Mouse (Mus musculus) MEL (cell line): ENCODE results near the gene Hspb1.

Experiments
- CHD2 ChIP-seq: IDR thresholded peaks from 2 replicates; pipeline ENCODE4 v1.6.1; 2011; ENCODE audit warnings: low read length, improper control_type of control experiment
- CTCF ChIP-seq, 3 experiments: IDR thresholded peaks in 2 of 3; conservative IDR thresholded peaks in 1 of 3; 2 replicates each; pipeline ENCODE4 v1.5.1; 2011 to 2012; ENCODE audit warnings: low read length in 3 of 3, low read depth in 2 of 3, mild to moderate bottlenecking in 2 of 3, improper control_type of control experiment in 1 of 3, inconsistent platforms in 1 of 3, mixed read lengths in 1 of 3, moderate library complexity in 1 of 3; ENCODE audit not compliant: control insufficient read depth in 1 of 3, insufficient read depth in 1 of 3, poor library complexity in 1 of 3, severe bottlenecking in 1 of 3
- ELF1 ChIP-seq: IDR thresholded peaks from 2 replicates; pipeline ENCODE4 v1.6.1; 2014; ENCODE audit warnings: low read depth, mild to moderate bottlenecking, inconsistent platforms, low read length, improper control_type of control experiment, moderate library complexity
- EP300 ChIP-seq, 2 experiments: IDR thresholded peaks; 2 replicates each; pipeline ENCODE4 v1.6.1; 2011; ENCODE audit warnings: improper control_type of control experiment in 2 of 2, low read length in 2 of 2, low read depth in 1 of 2, mild to moderate bottlenecking in 1 of 2
- ETS1 ChIP-seq: IDR thresholded peaks from 2 replicates; pipeline ENCODE4 v1.6.1; 2012; ENCODE audit warnings: low read depth, mild to moderate bottlenecking, inconsistent platforms, low read length, improper control_type of control experiment, moderate library complexity
- MAX ChIP-seq: IDR thresholded peaks from 2 replicates; pipeline ENCODE4 v1.6.1; 2011; ENCODE audit warnings: low read length, improper control_type of control experiment
- MAZ ChIP-seq: IDR thresholded peaks from 2 replicates; pipeline ENCODE4 v1.6.1; 2012; ENCODE audit warnings: low read depth, mild to moderate bottlenecking, inconsistent platforms, low read length, improper control_type of control experiment
- SMC3 ChIP-seq: IDR thresholded peaks from 2 replicates; pipeline ENCODE4 v1.6.1; 2011; ENCODE audit warnings: low read depth, low read length, improper control_type of control experiment
- TBP ChIP-seq: IDR thresholded peaks from 2 replicates; pipeline ENCODE4 v1.8.0; 2011; ENCODE audit warnings: low read depth, low read length, improper control_type of control experiment
- TCF12 ChIP-seq: IDR thresholded peaks from 2 replicates; pipeline ENCODE4 v1.6.1; 2014; ENCODE audit warnings: low read depth, mild to moderate bottlenecking, inconsistent platforms, low read length, improper control_type of control experiment, moderate library complexity
- USF1 ChIP-seq: IDR thresholded peaks from 2 replicates; pipeline ENCODE4 v1.6.1; 2014; ENCODE audit warnings: low read depth, mild to moderate bottlenecking, inconsistent platforms, low read length, improper control_type of control experiment, moderate library complexity
- ZKSCAN1 ChIP-seq: IDR thresholded peaks from 2 replicates; pipeline ENCODE4 v1.6.1; 2012; ENCODE audit warnings: low read depth, mild to moderate bottlenecking, inconsistent platforms, low read length, improper control_type of control experiment, moderate library complexity
- ZNF384 ChIP-seq: IDR thresholded peaks from 2 replicates; pipeline ENCODE4 v1.6.1; 2012; ENCODE audit warnings: low read depth, mild to moderate bottlenecking, inconsistent platforms, low read length, improper control_type of control experiment

DNA sequence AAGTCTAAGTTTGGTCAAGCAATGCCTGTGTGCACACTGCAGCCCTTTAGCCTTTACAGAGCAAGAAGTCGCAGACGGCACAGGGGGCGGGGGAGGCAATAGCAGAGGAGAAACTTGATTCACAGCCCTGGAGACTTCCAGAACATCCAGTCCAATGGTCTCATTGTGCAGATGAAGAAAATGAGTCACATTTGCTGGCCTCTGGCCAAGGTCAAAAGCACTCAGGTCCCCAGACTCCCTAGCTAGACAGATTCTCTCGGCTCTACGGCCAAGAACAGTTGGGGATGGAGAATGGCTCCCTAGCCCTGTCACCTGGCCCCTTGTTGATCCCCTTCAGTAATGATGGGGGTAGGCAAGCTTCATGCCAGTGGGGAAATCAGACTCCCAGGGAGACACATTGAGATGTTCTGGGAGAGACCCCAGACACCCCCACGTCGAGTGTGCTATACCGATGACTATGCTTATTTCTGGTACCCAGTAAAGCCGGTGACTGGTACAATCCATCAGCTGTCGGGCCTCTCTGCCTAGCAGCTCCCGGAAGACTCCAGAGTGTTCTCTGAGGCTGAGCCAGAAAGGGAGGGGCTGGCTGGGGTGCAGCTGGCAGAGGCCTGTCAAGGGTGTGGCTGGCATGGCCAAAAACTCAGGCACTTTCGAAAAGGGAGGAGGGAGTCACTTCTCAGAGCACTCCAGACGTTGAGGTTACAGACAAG lies 8.1 kb upstream of the Hspb1 start:
- TF ChIP-seq CTCF (IDR thresholded peaks at IDR 0.05 in 2 of 3, conservative IDR thresholded peaks at IDR 0.05 in 1 of 3; ENCODE audit: control insufficient read depth in 1 of 3, insufficient read depth in 1 of 3, low read depth in 2 of 3, low read length in 3 of 3, poor library complexity in 1 of 3, severe bottlenecking in 1 of 3) (no peak), CHD2 (no peak), EP300 (IDR thresholded peaks at IDR 0.05; ENCODE audit: low read depth in 1 of 2, low read length in 2 of 2) (no peak), SMC3 (no peak), ZNF384 (no peak), TBP (no peak), MAZ (0 out of 2 replicates have a peak, but pooled peaks have one; percentile 37), ZKSCAN1 (no peak), USF1 (no peak), ELF1 (no peak), TCF12 (no peak), MAX (no peak), ETS1 (0 out of 2 replicates have a peak, but pooled peaks have one; percentile 26)
